Mouse (Mus musculus): ENCODE measurements around the gene Jaml. TPM values are rescaled to one million over a fixed set of nuclear protein-coding genes. Genes with fewer than 3 reads are reported as not detected.
"Not testable (repeated sequence)": the region's sequence is repeated elsewhere in the genome, so short reads cannot be mapped to it uniquely, and the experiment has no call there.

The Jaml gene
- total RNA-seq (2014; fragmentation: Nextera tagmentation) (0.51 TPM in 1 of 2 replicates, not detected in the other), total RNA-seq (2017) (2.4 and 3.4 TPM in 2 replicates)

DNA sequence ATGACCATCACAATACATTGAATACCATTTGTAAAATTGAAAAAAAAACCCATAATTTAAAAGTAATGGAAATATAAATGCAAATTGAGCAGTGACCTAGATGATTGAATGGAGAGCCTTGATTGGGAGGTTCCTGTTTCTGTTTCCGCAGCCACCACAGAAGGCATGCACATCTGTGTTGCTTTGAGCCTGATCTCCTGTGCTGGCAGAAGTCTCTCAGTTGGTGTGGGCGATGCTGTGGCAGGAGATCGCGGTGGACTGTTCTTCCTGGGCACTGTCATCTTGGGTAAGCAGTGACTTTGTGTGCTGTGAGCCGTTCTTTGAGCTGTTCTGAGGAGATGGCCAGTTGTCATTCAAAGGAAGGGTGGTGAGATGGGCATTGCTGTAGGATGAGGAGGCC, at the start of gene Jaml:
TSS of gene Jaml (plus strand) at position 173 of the 400 bp plus-strand sequence.
- ATAC-seq (replicated peaks; ENCODE audit: poor library complexity, severe bottlenecking), result peak; percentile 94

DNA sequence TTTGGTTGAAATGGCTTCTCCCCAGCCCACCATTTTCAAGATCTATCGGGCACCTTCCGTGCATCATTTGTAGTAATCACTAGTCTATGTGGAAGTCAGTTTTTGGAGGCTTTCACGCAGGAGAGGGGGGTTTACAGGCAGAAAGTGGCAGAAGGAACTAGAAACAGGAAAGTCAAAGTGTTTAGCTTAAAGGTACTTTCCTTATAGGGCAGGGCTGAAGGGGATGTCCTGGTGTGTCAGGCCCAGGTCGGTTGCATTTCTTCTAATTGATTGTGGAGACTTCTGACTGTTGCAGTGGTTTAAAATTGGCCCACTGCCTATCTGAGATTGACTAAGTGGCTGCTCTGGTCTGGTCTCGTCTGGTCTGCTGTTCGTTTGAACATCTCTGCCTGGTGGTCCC, 48.6 kb upstream of the Jaml start:
- no peak for ATAC-seq (replicated peaks; ENCODE audit: poor library complexity, severe bottlenecking)

DNA sequence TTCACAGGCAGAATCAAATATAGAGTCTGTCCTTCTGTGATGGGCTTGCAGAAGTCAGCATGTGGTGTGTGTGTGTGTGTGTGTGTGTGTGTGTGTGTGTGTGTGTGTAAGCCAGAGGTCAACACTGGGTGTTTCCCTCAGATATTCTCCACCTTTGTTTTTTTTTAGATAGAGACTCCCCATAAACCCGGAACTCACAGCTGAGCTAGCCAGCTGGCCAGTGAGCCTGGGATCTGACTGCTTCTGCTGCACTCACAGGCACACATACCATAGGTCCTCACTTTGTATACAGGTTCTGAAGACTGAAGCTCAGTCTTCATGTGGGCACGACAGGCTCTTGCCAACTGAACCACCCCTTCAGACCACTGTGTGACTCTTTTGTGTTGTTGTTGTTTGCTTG, 46.7 kb upstream of the Jaml start:
- ATAC-seq (replicated peaks; ENCODE audit: poor library complexity, severe bottlenecking), result no peak

DNA sequence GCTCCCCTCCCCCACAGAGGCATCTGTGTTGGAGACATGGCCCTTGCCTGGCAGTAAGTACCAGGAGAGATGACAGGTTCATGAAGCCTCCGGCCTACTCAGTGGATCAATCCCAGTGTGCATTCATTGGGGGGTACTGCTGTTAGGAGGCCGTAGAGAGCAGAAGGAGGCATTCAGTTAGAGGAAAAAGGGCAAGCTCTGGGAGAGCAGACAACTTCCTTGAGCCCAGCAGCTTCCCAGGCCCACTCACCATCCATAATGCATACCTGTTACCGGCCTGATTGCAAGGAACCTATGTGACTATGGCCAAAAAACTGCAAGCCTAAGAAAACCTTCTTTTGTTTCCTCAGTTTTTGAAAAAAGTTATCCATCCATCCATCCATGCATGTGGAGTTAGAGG, 44.5 kb upstream of the Jaml start:
- ATAC-seq (replicated peaks; ENCODE audit: poor library complexity, severe bottlenecking), result no peak

DNA sequence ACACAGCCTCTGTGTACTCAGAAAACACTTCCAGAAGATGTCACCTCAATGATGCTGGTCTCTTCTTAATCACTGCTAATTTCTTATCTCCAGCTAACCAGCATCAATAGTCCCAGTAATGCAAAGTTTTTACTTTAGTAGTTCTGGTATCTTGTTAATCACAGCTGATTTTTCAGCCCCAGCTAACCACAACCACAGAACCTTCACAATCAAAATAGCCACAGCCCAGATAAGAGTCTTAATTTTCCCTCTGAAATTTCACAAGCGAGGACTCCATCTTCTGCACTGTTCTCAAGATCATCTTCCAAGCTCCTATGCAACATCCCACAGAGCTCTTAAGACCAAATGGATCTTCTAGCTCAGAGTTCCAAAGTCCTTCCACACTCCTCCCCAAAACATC, 41.2 kb upstream of the Jaml start:
- ATAC-seq (replicated peaks; ENCODE audit: poor library complexity, severe bottlenecking), result not testable (repeated sequence)

DNA sequence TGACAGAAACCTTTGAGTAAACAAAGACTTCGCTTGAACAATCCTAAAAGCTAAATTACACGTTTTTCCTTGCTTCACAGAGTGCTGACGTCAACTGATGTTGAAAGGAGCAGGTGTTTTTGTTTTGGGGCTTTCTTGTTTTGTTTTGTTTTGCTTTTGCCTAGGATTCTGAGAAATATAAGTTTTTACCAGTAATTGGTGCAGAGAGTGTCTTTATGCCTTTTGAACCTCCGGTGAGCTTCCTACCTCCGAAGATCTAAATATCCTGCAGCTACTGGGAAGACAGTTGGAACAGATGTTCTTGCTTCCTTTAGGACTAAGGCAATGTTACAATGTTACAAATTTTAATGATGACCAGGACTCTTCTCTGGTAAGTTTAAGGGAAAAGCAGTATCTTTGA, 39.5 kb upstream of the Jaml start, which contains the start of gene Mpzl2:
TSS of gene Mpzl2 (plus strand) at position 301 of the 400 bp plus-strand sequence.
- no peak for ATAC-seq (replicated peaks; ENCODE audit: poor library complexity, severe bottlenecking)

DNA sequence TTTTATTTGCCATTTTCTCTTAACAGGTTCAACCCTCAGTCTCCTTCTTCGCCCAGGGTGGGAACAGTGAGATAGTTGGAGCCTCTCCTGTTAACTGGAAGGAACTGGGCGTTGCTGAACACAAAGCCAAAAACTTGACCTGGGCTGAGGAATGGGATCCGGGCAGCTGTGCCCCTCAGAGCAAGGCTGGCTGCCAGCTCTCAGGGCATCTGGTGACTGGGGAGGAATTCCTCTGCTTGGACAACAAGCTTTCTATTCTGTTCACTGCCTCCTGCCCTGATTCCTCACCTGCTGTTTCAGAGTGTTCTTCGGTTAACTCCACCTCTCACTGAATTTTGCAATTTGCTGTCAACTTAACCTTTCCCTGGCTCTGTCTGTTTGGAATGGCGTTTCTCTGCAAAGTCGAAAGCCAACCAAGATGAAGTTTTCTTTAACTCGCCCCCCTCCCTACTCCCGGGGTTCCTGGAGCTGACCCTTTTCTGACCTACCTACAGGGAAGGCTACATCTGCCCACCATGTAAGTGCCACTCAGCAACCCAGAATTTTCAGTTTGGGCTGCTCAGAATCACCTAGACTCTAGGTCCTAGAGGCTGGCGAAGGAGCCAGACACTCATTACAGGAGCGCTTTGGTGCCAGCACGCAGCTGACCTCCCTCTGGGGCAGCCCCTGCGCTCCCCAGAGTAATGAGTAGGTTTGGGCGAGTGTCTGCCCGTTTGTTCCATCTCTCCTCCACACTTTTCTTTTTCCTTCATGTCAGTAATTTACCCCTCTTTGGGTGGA, 38.7 kb upstream of the Jaml start:
- ATAC-seq (replicated peaks; ENCODE audit: poor library complexity, severe bottlenecking), result no peak

DNA sequence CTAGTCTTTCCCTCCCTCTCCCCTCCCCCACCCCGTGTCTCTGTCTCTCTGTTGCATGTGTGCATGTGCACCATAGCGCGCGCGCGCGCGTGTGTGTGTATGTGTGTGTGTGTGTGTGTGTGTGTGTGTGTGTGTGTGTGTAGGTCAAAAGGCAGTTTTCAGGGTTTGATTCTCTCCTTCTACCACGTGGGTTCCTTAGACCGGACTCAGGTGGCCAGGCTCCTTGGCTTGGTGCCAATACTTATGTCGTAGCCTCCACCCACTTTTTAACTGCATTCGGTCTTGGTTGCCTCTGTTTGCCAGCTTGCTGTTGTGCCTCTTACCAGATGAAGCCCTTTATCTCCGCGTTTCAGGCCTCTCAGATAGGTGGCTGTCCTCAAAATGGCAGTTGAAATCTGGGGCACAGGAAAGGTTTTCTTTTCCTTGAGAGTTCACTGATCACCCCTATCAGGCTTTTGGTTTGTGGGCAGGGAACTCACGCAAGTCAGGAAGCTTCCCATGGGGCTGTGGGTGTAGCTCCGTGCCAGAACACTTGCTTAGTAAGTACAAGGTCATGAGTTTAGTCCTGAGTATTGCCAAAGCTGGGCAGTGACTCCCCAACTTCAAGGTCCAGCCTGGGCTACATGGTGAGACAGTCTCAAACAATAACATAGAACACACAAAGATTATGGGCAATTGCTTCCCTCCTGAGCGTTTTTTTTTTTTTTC, 37.7 kb upstream of the Jaml start:
- peak; percentile 46 for ATAC-seq (replicated peaks; ENCODE audit: poor library complexity, severe bottlenecking)

DNA sequence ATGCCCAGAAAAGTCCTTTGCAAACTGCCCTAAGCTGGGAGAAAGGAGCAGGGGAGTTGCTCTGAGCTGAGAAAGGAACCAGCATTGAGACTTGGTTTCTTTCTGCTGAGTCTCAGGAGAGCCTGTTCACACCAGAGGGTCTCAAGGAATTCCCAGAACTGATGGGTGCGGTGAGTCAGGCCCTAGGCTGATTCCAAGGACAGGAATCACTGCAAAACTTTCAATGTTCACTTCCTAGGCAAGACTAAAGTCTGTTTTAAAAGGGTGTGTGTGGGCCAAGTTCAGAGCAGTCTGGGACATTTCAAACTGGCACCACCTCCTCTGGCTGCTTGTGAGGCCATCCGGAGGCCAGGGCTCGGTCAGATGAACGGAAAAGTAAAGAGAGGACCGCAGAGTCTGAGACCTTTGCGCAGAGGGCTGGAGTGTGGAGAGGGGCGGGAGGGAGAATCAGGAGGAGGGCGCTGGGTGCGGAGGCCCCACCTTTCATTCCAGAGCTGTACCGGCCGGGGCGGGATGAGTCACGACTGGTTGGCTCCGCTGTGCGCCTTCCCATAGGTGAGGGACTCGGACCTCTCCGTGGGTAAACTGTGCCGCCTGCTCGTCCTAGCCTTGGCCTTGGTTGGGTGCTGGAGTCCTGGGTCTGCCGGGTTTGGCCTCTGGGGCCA, 36.8 kb upstream of the Jaml start:
- peak; percentile 35; the same call in 1 of the 2 replicates for ATAC-seq (replicated peaks; ENCODE audit: poor library complexity, severe bottlenecking)

DNA sequence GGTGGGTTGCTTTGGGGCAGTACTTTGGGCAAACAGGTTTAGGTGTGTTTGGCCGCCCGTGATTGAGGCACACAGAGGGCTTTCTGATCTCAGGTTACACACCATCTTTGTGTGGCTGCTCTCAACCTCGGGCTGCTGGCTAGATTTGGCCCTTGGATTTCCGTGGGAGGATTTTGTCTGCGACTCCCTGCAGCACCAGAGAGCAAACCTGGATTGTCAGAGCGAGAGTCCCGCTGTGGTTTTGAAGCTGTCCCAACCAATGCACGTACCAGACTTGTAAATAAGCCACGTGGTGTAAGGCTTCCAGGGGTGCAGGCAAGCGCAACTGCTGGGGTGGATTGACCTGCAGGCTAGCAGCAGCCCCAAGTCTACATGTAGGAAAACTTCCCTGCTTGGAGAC, 36.0 kb upstream of the Jaml start:
- ATAC-seq (replicated peaks; ENCODE audit: poor library complexity, severe bottlenecking), result no peak

DNA sequence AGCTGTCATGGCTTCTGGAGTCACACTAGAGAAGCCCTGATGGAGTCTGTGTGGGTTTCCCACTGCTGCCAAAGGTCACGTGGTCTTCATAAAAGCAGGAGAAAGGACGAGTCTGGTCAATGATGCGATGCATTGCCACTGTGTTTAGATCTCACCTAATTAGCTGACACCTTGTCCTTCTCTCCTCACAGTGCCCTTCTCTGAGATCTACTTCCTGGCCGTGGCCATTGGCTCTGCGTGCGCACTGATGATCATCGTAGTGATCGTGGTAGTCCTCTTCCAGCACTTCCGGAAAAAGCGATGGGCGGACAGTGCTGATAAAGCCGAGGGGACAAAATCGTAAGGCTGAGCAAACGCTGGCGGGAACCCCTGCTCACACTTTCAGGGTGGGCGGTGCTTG, 32.0 kb upstream of the Jaml start:
- no peak for ATAC-seq (replicated peaks; ENCODE audit: poor library complexity, severe bottlenecking)

DNA sequence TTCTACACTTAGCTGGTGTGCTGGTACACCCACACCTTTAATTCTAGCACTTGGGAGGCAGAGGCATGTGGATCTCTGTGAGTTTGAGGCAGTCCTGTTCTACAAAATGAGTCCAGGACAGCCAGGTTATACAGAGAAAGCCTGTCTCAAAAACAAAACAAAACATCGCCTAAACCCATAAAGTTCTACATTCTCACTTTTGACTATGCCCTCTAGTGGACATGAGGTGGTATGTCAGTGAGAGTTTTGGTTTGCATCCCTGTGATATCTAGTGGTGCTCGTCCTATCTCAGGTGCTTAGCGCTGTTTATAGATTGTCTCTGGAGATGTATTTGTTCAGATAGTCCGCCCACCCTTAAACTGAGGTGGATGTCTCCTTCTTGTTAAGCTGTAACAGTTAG, 30.5 kb upstream of the Jaml start:
- ATAC-seq (replicated peaks; ENCODE audit: poor library complexity, severe bottlenecking), result peak; percentile 46

DNA sequence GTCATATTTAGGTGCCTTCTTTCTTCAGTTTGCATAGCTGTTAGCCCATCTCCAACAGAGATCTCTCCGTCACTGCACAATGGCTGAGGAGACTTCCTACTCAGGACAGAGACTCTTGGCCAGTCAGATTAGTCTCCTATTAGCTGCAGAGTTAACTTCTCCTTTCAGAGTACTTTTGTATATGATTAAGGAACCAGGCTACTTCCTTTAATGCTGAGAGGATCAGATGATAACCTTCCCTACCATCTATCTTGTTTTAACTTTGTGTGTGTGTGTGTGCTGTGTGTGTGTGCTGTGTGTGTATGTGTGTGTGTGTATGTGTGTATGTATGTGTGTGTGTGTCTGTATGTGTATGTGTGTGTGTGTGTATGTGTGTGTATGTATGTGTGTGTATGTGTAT, 29.3 kb upstream of the Jaml start:
- peak; percentile 88 for ATAC-seq (replicated peaks; ENCODE audit: poor library complexity, severe bottlenecking)

DNA sequence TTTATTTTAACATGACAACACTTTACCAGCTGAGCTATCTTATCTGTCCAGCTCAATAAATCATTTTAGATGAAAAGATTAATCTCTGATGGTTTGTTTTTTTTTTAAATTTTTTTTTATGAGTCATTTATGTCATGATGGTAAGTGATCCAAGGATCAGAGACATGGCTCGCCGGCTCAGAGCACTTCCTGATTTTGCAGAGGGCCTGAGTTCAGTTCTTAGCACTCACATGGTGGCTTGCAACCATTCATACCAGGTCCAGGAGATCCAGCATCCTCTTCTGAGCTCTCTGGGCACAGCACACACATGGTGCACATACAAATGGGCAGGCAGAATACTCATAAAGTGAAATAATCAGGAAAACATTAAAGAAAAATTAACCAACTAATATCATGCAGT, 28.7 kb upstream of the Jaml start:
- no peak for ATAC-seq (replicated peaks; ENCODE audit: poor library complexity, severe bottlenecking)

DNA sequence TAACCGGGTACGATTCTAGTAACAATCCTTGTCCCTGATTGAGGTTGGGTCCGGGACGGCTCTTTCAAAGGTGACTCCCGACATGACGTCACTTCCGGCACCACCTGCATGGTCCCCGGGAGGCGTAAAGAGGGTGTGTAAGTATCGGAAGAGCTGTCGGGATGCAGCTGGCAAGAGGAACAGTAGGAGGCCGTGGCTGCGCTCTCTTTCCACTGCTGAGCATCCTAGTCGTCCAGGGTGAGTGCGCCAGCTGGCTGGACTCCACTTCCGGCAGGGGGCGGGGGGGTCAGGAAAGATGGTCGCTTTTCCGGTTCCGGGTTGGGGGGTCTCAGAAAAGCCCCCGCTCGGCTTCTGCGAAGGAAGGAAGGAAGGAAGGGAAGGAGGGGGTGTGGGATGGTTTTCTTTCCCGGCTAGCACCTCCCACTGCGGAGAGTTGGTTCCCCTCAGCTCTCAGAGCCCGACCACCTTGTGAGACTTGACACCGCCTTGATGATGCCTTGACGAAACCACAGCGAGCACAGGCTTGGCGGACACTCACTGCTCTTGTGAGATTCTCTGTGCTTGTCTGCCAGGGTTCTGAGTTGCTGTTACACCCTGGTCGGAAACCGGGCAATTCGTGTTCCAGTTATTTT, 23.8 kb upstream of the Jaml start, which contains the start of gene Mpzl3:
TSS of gene Mpzl3 (plus strand) at position 105 of the 632 bp plus-strand sequence.
- peak; percentile 84 for ATAC-seq (replicated peaks; ENCODE audit: poor library complexity, severe bottlenecking)

DNA sequence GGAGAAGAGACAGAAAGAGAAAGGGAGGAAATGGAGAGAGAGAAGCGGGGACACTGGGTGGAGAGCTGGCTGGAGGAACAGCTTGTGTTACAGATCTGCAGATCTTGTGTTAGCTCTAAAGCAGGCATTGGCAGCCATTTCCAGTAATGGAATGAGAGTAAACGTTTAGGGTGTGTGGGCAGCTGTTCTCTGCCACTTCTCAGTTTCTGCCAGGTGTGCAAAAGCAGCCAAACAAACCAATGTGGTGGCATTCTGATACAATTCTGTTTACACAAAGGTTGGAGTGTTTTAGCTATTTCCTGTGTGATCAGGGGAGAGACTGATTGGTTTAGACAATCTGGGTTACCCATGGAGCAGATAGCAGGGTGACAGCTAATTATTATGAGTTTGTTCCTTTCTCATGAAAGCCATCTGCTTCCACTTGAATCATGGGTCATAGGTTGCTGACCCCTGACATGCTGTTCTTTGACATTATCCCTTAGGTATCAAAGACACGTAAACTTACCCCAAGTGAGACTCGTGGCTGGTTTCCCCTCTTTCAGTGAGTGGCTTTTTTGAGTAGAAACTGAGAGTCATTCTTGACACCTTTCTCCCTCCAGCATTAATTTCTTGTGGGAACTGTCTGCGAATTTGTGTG, 20.6 kb upstream of the Jaml start:
- no peak for ATAC-seq (replicated peaks; ENCODE audit: poor library complexity, severe bottlenecking)

DNA sequence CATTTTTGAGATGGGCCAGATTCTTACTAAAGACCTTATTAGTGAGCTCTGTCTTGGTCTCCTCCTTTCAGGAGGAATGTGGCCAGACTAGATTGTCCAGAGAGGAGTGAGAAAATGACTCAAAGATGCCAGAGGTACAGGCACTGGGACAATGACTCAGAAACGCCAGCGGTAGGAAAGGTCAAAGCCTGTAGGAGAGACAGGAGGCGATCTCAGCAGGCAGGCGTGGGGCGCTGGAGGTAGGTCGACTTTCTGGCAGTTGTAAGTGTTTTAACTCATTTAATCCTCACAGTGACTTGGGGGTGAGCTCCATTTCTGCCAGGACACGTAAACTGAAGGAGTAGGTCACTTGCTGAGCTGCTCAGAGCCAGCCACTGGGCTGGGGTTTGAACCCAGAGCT, 18.8 kb upstream of the Jaml start:
- ATAC-seq (replicated peaks; ENCODE audit: poor library complexity, severe bottlenecking), result no peak

DNA sequence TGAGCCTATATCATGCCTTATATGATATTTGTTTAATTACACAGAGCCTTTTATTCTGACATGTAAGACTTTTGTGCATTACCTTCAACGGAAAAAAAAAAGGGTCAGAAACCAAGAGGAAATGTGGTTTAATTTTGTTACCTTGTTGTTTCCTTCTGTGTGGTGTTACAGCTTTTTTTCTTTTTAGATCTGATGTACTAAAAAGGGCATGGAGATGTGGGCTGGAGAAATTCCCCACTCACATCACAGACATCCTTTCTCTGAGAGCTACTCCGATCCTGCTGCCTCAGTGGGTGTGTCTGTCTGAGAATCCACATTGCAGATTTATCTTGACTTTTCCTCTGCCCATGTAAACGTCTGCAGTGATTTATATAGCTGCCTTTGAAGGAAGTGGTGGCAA, 16.3 kb upstream of the Jaml start:
- no peak for ATAC-seq (replicated peaks; ENCODE audit: poor library complexity, severe bottlenecking)

DNA sequence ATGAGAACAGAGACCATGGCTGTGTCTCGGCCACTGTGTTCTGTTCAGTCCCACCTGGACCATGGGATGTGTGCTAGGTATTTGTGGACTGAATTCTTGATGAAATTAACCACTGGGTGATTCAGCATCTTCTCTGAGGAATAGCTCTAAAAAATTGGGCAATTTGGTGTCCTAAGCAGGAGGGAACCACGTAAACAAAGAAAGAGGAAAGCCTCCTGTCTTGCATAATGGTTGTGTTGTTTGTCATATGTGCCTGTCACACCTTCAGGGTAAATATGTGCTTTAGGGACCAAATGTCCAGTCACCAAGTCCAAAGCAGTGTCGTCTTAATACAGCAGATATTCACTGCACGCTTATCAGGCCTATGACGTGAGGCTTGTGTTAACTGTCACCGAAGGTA, 14.6 kb upstream of the Jaml start:
- peak; percentile 69 for ATAC-seq (replicated peaks; ENCODE audit: poor library complexity, severe bottlenecking)

DNA sequence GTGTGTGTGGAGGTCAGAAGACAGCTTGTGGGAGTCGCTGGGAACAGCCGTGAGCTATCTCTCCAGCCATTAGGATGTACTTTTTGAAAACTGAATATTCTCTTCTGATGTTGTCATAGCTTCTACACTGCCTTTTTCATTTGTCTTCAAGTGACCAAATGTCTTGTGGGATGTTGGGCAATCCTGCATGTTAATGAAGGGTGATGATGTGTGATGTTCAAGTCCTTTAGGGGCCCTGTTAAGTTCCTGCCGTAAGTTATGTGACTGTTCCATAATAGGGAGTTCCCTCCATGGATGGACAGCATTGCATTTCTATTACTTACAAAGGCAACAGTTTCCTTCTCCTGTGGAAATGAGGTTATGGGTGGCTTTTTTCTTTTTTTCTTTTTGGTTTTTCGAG, 12.2 kb upstream of the Jaml start:
- peak; percentile 73 for ATAC-seq (replicated peaks; ENCODE audit: poor library complexity, severe bottlenecking)

Data from granulocyte monocyte progenitor cell, adult 5-6 weeks (primary cell).